In the genomic region with DNA sequence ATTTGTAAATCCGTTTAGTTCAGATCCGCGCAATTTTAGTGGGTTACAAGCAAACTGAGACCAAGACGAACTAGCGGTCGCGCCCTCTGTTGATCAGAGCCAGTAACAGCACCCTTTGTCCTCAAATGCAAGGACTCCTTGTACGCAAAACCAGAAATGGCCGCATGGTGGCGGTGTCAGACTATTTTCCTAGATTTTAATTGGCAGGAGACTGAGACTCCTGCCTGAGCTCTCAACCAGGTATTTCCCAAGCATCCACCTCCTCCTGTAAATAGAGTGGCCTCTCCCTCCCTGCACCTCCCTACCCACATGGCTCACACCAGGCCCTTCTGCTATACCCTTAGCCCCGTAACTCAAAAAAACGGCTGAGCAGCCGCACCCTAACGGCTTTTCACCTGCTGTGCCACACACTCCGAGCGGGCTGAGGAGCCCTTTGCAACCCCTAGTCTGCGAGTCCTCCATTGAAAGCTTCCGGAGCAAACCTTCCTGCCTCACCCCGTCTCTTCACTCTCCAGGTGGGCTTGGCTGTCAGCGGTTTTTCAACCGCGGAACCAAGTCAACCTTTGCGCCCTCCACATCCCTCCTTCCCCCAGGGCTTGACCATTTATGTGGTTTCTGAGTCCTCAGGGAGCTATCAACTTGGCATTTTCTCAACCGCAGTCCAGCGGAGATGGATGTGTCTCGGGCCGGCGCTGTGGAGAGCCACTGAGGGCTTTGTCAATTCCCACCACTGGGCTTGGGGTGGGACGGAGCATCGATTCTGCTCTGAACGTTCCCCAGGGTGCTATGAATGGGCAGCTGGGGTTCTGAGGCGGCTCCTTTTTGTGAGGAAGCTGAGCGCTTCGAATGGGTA, we compare ENCODE assay signal across 1 mouse cellular context.
TF ChIP-seq lines count a peak whose summit lies in the region.

No protein-coding gene starts in this region.

TF ChIP-seq in CH12.LX, 34 proteins besides CTCF, POLR2A, EP300 and RAD21:
- TF ChIP-seq SMC3 (IDR thresholded peaks at IDR 0.05; ENCODE audit: low read depth, low read length) (peak; percentile 93), E2F4 (IDR thresholded peaks at IDR 0.05; ENCODE audit: insufficient replicate concordance, low read depth, low read length) (peak; percentile 38; the same call in 1 of the 2 replicates), MYC (IDR thresholded peaks at IDR 0.05; ENCODE audit: low read depth, low read length) (peak; percentile 65; the same call in 1 of the 2 replicates), ZNF384 (IDR thresholded peaks at IDR 0.05; ENCODE audit: low read depth, low read length) (peak; percentile 80), NRF1 (IDR thresholded peaks at IDR 0.05; ENCODE audit: low read depth, low read length) (peak; percentile 45), POLR2AphosphoS2 (IDR thresholded peaks at IDR 0.05; ENCODE audit: low read depth, low read length) (no peak), CHD1 (IDR thresholded peaks at IDR 0.05; ENCODE audit: low read depth, low read length) (no peak), USF1 (IDR thresholded peaks at IDR 0.05; ENCODE audit: low read depth, low read length) (no peak), MAZ (IDR thresholded peaks at IDR 0.05; ENCODE audit: low read depth, low read length) (peak; percentile 60; the same call in 1 of the 2 replicates), CHD2 (IDR thresholded peaks at IDR 0.05; ENCODE audit: low read length) (no peak), JUND (conservative IDR thresholded peaks at IDR 0.05; ENCODE audit: low read depth, low read length) (no peak; the same call in 1 of the 2 replicates), ETS1 (conservative IDR thresholded peaks at IDR 0.05; ENCODE audit: low read depth, low read length) (no peak), TCF12 (IDR thresholded peaks at IDR 0.05; ENCODE audit: low read depth, low read length) (0 out of 2 replicates have a peak, but pooled peaks have one; percentile 36), SIN3A (IDR thresholded peaks at IDR 0.05; ENCODE audit: low read length) (peak; percentile 50; the same call in 1 of the 2 replicates), PAX5 (IDR thresholded peaks at IDR 0.05; ENCODE audit: low read length) (no peak), MAX (IDR thresholded peaks at IDR 0.05; ENCODE audit: low read length) (peak; percentile 32; the same call in 1 of the 2 replicates), RCOR1 (conservative IDR thresholded peaks at IDR 0.05; ENCODE audit: low read depth, low read length) (no peak), MEF2A (IDR thresholded peaks at IDR 0.05; ENCODE audit: borderline replicate concordance, low read depth, low read length) (peak; percentile 72; the same call in 1 of the 2 replicates), UBTF (IDR thresholded peaks at IDR 0.05; ENCODE audit: low read depth, low read length) (no peak), MAFK (IDR thresholded peaks at IDR 0.05; ENCODE audit: insufficient replicate concordance, low read length) (no peak), MXI1 (IDR thresholded peaks at IDR 0.05; ENCODE audit: low read depth, low read length) (no peak), ZC3H11A (IDR thresholded peaks at IDR 0.05; ENCODE audit: low read depth, low read length) (peak; percentile 90), ZKSCAN1 (IDR thresholded peaks at IDR 0.05; ENCODE audit: borderline replicate concordance, low read depth, low read length) (no peak), TBP (conservative IDR thresholded peaks at IDR 0.05; ENCODE audit: low read depth, low read length) (no peak), ELF1 (IDR thresholded peaks at IDR 0.05; ENCODE audit: low read depth, low read length) (peak; percentile 44; the same call in 1 of the 2 replicates), HCFC1 (IDR thresholded peaks at IDR 0.05; ENCODE audit: low read depth, low read length) (peak; percentile 21; the same call in 1 of the 2 replicates), GABPA (IDR thresholded peaks at IDR 0.05; ENCODE audit: insufficient replicate concordance, low read depth, low read length) (no peak), KAT2A (IDR thresholded peaks at IDR 0.05; ENCODE audit: insufficient replicate concordance, low read length) (no peak), NELFE (IDR thresholded peaks at IDR 0.05; ENCODE audit: low read depth, low read length) (peak; percentile 75; the same call in 1 of the 2 replicates), JUN (IDR thresholded peaks at IDR 0.05; ENCODE audit: insufficient read depth, low read depth, low read length) (no peak), BHLHE40 (IDR thresholded peaks at IDR 0.05; ENCODE audit: low read depth, low read length) (0 out of 2 replicates have a peak, but pooled peaks have one; percentile 27), ZMIZ1 (IDR thresholded peaks at IDR 0.05; ENCODE audit: low read depth, low read length) (no peak), IRF4 (IDR thresholded peaks at IDR 0.05; ENCODE audit: low read depth, low read length) (peak; percentile 30; the same call in 1 of the 2 replicates), USF2 (conservative IDR thresholded peaks at IDR 0.05; ENCODE audit: low read depth, low read length) (no peak)
TF ChIP-seq in CH12.LX: peak in this region for 16.
